Mouse (Mus musculus) megakaryocyte, embryonic 14.5 days (primary cell): ENCODE measurements at regions not wholly inside any gene's neighbourhood (a gene's known extent, or its start where the extent isn't known, plus 50 kb on each side); places are given as distances from the start of the nearest gene placed in this dataset.

ENCODE experiments used
- FLI1 ChIP-seq: IDR thresholded peaks from 2 replicates; pipeline ENCODE4 v1.6.1; 2012; ENCODE audit warnings: low read length, inconsistent platforms, mixed read lengths
- GATA1 ChIP-seq: IDR thresholded peaks from 3 replicates; pipeline ENCODE4 v1.6.1; 2012; ENCODE audit warnings: mixed read lengths, low read length, inconsistent platforms, borderline replicate concordance

- TF ChIP-seq GATA1, result no peak
- no peak for TF ChIP-seq FLI1
These were observed 125.8 kb upstream of the Spdl1 start for GRCm38 (mm10) chr11:34959291-34959690.
